Mouse (Mus musculus) ES-E14 (cell line): Measurements from ENCODE around the gene Grap. TPM values are rescaled to one million over a fixed set of nuclear protein-coding genes. Genes with fewer than 3 reads are reported as not detected.
A peak's percentile ranks its signal among the peaks of the same experiment; 100 is the strongest.

Experiments used
- DNase-seq: peaks from one replicate; pipeline ENCODE4 v3.0.0-alpha.2; 2013; ENCODE audit warnings: low read depth, low spot score
- H3K27ac ChIP-seq: 2 replicates; pipeline ENCODE4 v1.5.1; 2012; ENCODE audit warnings: low read depth, mild to moderate bottlenecking, low read length, moderate library complexity, mixed read lengths; ENCODE audit not compliant: poor library complexity, insufficient read depth, severe bottlenecking
- H3K36me3 ChIP-seq: 2 replicates; pipeline ENCODE4 v1.6.1; 2012; ENCODE audit warnings: mild to moderate bottlenecking, low read length, moderate library complexity, mixed read lengths; ENCODE audit not compliant: control insufficient read depth, poor library complexity, insufficient read depth, severe bottlenecking
- H3K4me1 ChIP-seq, 2 experiments: fragments of 150-350 bp in 1 of 2; sonication (generic) in 1 of 2; 2 replicates each; pipeline ENCODE4 v1.6.1; 2012; ENCODE audit warnings: low read length in 2 of 2, mild to moderate bottlenecking in 1 of 2, mixed read lengths in 1 of 2; ENCODE audit not compliant: control insufficient read depth in 2 of 2, insufficient read depth in 2 of 2, poor library complexity in 1 of 2
- H3K4me3 ChIP-seq, 2 experiments: fragments of 150-350 bp in 1 of 2; sonication (generic) in 1 of 2; 2 replicates each; pipeline ENCODE4 v1.5.1; 2012; ENCODE audit warnings: low read length in 2 of 2, low read depth in 1 of 2, mild to moderate bottlenecking in 1 of 2, mixed read lengths in 1 of 2; ENCODE audit not compliant: insufficient read depth in 1 of 2, poor library complexity in 1 of 2, severe bottlenecking in 1 of 2
- H3K9ac ChIP-seq: 2 replicates; pipeline ENCODE4 v1.6.1; 2012; ENCODE audit warnings: low read depth, mild to moderate bottlenecking, low read length, mixed read lengths; ENCODE audit not compliant: poor library complexity, insufficient read depth, severe bottlenecking
- H3K9me3 ChIP-seq: fragments of 150-350 bp; sonication (generic); 2 replicates; pipeline ENCODE4 v1.6.1; 2012; ENCODE audit warnings: low read depth, mild to moderate bottlenecking, low read length; ENCODE audit not compliant: control insufficient read depth, insufficient read depth
- CHD2 ChIP-seq: IDR thresholded peaks from 2 replicates; pipeline ENCODE4 v1.6.1; 2014; ENCODE audit warnings: mild to moderate bottlenecking, low read depth, low read length, inconsistent platforms
- HCFC1 ChIP-seq: IDR thresholded peaks from 2 replicates; pipeline ENCODE4 v1.6.1; 2012; ENCODE audit warnings: low read length, inconsistent platforms, borderline replicate concordance; ENCODE audit not compliant: insufficient read depth
- MAFK ChIP-seq: IDR thresholded peaks from 2 replicates; pipeline ENCODE4 v1.6.1; 2014; ENCODE audit warnings: mild to moderate bottlenecking, low read depth, low read length, inconsistent platforms; ENCODE audit not compliant: insufficient read depth
- ZC3H11A ChIP-seq: IDR thresholded peaks from 2 replicates; pipeline ENCODE4 v1.6.1; 2012; ENCODE audit warnings: low read depth, mild to moderate bottlenecking, inconsistent platforms, low read length, borderline replicate concordance
- ZNF384 ChIP-seq: IDR thresholded peaks from 2 replicates; pipeline ENCODE4 v1.6.1; 2012; ENCODE audit warnings: low read depth, low read length, inconsistent platforms
- in situ Hi-C, 2 experiments: fragments of 600-800 bp; cut with MboI; formaldehyde crosslinking; loops; one replicate each; pipeline ENCODE4 v1.15.1; 2025; ENCODE audit warnings: low sequenced_read_pairs in 2 of 2, inconsistent platforms in 1 of 2; ENCODE audit not compliant: unreplicated experiment in 2 of 2
- total RNA-seq: library from RNA; depleted of rRNA; stranded (reverse); fragments of 300-350 nt; gene quantifications from 2 replicates; pipeline ENCODE4 v1.2.3, GENCODE M21; 2012

Grap gene
- total RNA-seq, 1 experiment: 1.5 TPM

DNA sequence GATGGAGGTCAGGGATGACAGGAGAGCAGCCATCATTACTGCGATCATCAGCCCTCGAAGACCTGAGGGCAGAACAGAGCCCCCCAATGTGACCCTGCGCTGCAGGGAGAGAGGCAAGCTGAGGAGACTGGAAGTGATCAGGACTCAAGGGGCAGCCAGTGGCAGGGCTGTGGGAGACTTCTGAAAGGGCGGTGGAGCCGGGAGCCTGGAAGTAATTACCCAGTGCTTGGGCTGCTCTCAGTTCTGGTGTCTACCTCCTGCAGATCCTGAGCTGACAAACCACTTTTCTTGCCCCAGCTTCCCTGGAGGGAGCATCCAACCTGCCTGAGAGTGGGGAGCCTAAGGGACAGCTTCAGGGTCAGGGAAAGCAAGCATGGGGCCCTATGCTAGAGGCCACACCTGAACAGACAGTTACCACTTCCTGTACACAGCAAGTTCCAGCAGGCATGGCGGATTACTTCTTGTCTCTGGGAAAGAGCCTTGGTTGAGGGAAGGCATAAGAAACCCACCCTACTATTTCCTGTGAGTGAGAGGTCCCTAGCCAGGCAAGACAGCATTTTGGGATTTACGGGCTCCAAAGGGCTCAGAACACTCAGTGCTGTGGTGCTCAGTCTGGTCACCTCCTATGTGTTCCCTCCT is 23.3 kb downstream of the Grap start:
- Histone ChIP-seq H3K27ac (no peak overlapping the region), H3K36me3 (no peaks in the 10 kb centered on the region), H3K9ac (no peak overlapping the region), H3K4me3 (no peak overlapping the region), H3K4me1 (peaks cover 4 to 18% of the 10 kb centered on the region in 2 experiments; a peak in 3 of 4 replicates), H3K9me3 (no peaks in the 10 kb centered on the region)
- DNase-seq: no peak
- TF ChIP-seq ZC3H11A: no peak
- no peak for TF ChIP-seq ZNF384
- no peak for TF ChIP-seq HCFC1
- no peak for TF ChIP-seq MAFK
- TF ChIP-seq CHD2: no peak
- in situ Hi-C loops: no loop called here

DNA sequence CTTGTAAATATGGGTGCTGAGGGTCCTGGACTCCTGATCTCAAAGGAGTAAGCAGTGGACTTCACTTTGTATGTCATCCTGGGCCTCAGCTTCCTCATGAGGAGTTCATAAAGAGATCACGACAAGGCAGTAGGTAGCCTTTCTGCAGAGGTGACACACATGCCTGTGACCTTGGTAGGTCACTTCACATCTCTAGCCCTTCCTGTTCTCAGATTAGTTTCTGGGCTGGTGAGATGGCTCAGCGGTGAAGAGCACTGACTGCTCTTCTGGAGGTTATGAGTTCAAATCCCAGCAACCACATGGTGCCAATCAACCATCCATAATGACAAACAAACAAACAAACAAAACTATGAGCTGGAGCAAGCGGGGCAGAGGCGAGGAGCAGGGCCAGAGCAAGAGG is 24.6 kb downstream of the Grap start:
- DNase-seq: no peak
- TF ChIP-seq CHD2 (no peak), HCFC1 (no peak), ZC3H11A (no peak)
- H3K4me1 ChIP-seq: peaks cover 4 to 18% of the 10 kb centered on the region in 2 experiments; a peak in 3 of 4 replicates

GRCm38 (mm10) chr11:61679091-61679866 is 26.2 kb downstream of the Grap start:
- in situ Hi-C loops: no loop called here
- Histone ChIP-seq H3K9ac (no peak overlapping the region), H3K27ac (no peak overlapping the region), H3K9me3 (no peaks in the 10 kb centered on the region), H3K36me3 (no peaks in the 10 kb centered on the region), H3K4me1 (peaks cover 4 to 15% of the 10 kb centered on the region in 2 experiments; a peak in 3 of 4 replicates), H3K4me3 (no peak overlapping the region)
- no peak for DNase-seq
- no peak for TF ChIP-seq HCFC1
- no peak for TF ChIP-seq ZC3H11A
- no peak for TF ChIP-seq CHD2
- no peak for TF ChIP-seq ZNF384
- no peak for TF ChIP-seq MAFK

More for the DNA sequence above, 24.6 kb downstream of the Grap start:
- Histone ChIP-seq H3K36me3 (no peaks in the 10 kb centered on the region), H3K27ac (no peak overlapping the region), H3K9ac (no peak overlapping the region), H3K9me3 (no peaks in the 10 kb centered on the region), H3K4me3 (no peak overlapping the region)
- in situ Hi-C loops: no loop called here

DNA sequence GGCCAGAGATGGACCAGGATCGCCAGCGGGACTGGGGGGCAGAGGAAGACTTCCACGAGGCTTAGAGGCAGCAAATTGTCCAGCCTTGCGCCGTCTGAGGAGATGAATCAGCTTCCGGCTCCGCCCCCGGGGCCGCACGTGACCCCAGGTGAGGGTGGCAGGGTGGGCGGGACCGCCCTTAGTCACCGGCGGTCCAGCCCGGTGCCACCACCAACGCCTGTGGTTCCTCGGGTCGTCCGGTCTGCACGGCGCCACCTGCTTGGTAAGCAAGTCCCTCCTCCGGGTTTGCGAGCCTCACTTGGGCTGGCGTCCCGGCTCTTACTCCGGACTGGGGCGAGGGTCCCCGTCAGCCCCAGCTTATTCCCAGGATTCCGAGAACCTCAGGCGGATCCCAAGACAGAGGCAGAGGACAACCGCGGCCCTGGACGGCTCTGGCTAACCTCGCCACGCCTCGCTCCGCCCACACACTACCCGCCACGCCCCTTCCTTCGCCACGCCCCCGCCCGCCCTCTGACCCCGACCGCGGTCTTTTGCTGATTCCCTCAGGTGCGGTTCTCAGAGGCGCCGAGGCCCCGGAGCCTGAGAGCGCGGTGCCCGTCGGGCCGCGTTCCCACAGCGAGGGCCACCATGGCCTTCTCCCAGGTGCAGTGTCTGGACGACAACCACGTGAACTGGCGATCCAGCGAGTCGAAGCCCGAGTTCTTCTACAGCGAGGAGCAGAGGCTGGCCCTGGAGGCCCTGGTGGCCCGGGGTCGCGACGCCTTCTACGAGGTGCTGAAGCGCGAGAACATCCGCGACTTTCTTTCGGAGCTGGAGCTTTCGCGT is 31.1 kb downstream of the Grap start, which contains the start of gene Fam83g:
Gene Fam83g, plus strand, starts transcription at position 185 of the 825 bp plus-strand sequence.
- DNase-seq: peak; percentile 69
- no peak within 1 kb of the TSS for H3K27ac ChIP-seq
- no peaks in the 10 kb centered on the region for H3K9me3 ChIP-seq
- peaks cover 3 to 15% of the 10 kb centered on the region in 2 experiments; a peak in 1 of 4 replicates for H3K4me1 ChIP-seq
- H3K36me3 ChIP-seq: no peaks in the 10 kb centered on the region
- TF ChIP-seq ZNF384 (no peak), CHD2 (no peak), MAFK (no peak), HCFC1 (no peak), ZC3H11A (no peak)
- in situ Hi-C loops: no loop called here
- H3K9ac ChIP-seq: peak within 1 kb of the TSS; percentile 56
- H3K4me3 ChIP-seq: peak within 1 kb of the TSS; percentile 71 to 89
